In genomic region chr5:123489935-123490334, GRCm38 (mm10) we compare ENCODE assay signal across 21 mouse cellular contexts. TPM values are rescaled to one million over a fixed set of nuclear protein-coding genes. Genes with fewer than 3 reads are reported as not detected.
DNase-seq lines count a peak whose midpoint lies in the region; ATAC-seq and TF ChIP-seq lines count a peak whose summit lies in the region.
"Had no signal": no experiment of that assay in that cellular context is flagged by ENCODE, and none has a peak within 500 bp of the region (broad histone marks: within the 10 kb centered on the region; RNA-seq: fewer than 3 reads in every experiment).

No protein-coding gene starts in this region.

- H3K36me3 ChIP-seq in midbrain, embryonic 11.5 days (ENCODE audit: control insufficient read depth, insufficient read depth, low read length), result no peaks in the 10 kb centered on the region
- no peaks in the 10 kb centered on the region for H3K36me3 ChIP-seq in midbrain, postnatal 0 days (ENCODE audit: insufficient read depth, low read length)
- no peaks in the 10 kb centered on the region for H3K36me3 ChIP-seq in intestine, embryonic 15.5 days
- H3K36me3 ChIP-seq: hindbrain, embryonic 12.5 days; limb, embryonic 13.5 days had no signal

- no peaks in the 10 kb centered on the region for H3K4me1 ChIP-seq in midbrain, embryonic 11.5 days (ENCODE audit: control insufficient read depth, insufficient read depth, low read length)
- peaks cover 5% of the 10 kb centered on the region; the same call in 1 of the 2 replicates for H3K4me1 ChIP-seq in midbrain, postnatal 0 days (ENCODE audit: insufficient read depth, low read length)
- H3K4me1 ChIP-seq in intestine, embryonic 15.5 days (replicated peaks), result 0 out of 2 replicates have a peak, but pooled peaks cover 7% of the 10 kb centered on the region

- H3K9ac ChIP-seq in midbrain, embryonic 11.5 days (ENCODE audit: low read length), result no peak overlapping the region
- no peak overlapping the region for H3K9ac ChIP-seq in midbrain, postnatal 0 days (replicated peaks; ENCODE audit: low read length, poor library complexity, severe bottlenecking)
- H3K9ac ChIP-seq in intestine, embryonic 15.5 days, result no peak overlapping the region

- ATAC-seq in midbrain, embryonic 11.5 days (ENCODE audit: low FRiP score), result no peak
- no peak for ATAC-seq in midbrain, postnatal 0 days (ENCODE audit: low FRiP score)
- ATAC-seq in intestine, embryonic 15.5 days, result no peak
- ATAC-seq: forebrain, embryonic 16.5 days; intestine, postnatal 0 days had no signal

- no peak overlapping the region for H3K27ac ChIP-seq in midbrain, embryonic 11.5 days (ENCODE audit: low read depth, low read length)
- H3K27ac ChIP-seq in midbrain, postnatal 0 days (ENCODE audit: low read depth, low read length), result no peak overlapping the region
- H3K27ac ChIP-seq in layer of hippocampus, adult 2 months, result no peak overlapping the region
- H3K27ac ChIP-seq in intestine, embryonic 15.5 days, result no peak overlapping the region
- H3K27ac ChIP-seq: hindbrain, embryonic 12.5 days; limb, embryonic 13.5 days had no signal

- H3K9me3 ChIP-seq in midbrain, embryonic 11.5 days (ENCODE audit: control insufficient read depth, low read length), result no peaks in the 10 kb centered on the region
- H3K9me3 ChIP-seq in midbrain, postnatal 0 days (ENCODE audit: low read length), result no peaks in the 10 kb centered on the region
- H3K9me3 ChIP-seq in intestine, embryonic 15.5 days, result no peaks in the 10 kb centered on the region
- H3K9me3 ChIP-seq: hindbrain, embryonic 12.5 days; limb, embryonic 13.5 days had no signal

- H3K4me3 ChIP-seq in midbrain, embryonic 11.5 days (ENCODE audit: low read depth, low read length), result no peak overlapping the region
- H3K4me3 ChIP-seq in midbrain, postnatal 0 days (ENCODE audit: low read depth, low read length), result no peak overlapping the region
- no peak overlapping the region for H3K4me3 ChIP-seq in layer of hippocampus, adult 2 months
- no peak overlapping the region for H3K4me3 ChIP-seq in intestine, embryonic 15.5 days (replicated peaks)
- H3K4me3 ChIP-seq: erythroblast, embryonic 14.5 days had no signal

- DNase-seq in gastrocnemius, adult 18-20 months (ENCODE audit: low spot score), result peak; percentile 71
- DNase-seq in gastrocnemius, postnatal 10 days, result no peak
- DNase-seq in midbrain, embryonic 11.5 days (ENCODE audit: low spot score, missing footprints), result peak; percentile 83
- DNase-seq in midbrain, postnatal 0 days (ENCODE audit: low spot score), result no peak
- peak; percentile 46 to 63 for DNase-seq in heart, postnatal 10 days
- DNase-seq in skeletal muscle tissue, adult 2 months (ENCODE audit: low read depth, low spot score), result peak; percentile 58
- no peak for DNase-seq in layer of hippocampus, adult 2 months (ENCODE audit: low spot score in 2 of 2)
- DNase-seq: cerebellum, adult 18-20 months; kidney, postnatal 25 days; midbrain, embryonic 14.5 days; thymus, adult 2 months had no signal

- no peaks in the 10 kb centered on the region for H3K27me3 ChIP-seq in midbrain, embryonic 11.5 days (ENCODE audit: control insufficient read depth, insufficient read depth, low read length)
- H3K27me3 ChIP-seq in midbrain, postnatal 0 days (ENCODE audit: insufficient read depth, low read length), result no peaks in the 10 kb centered on the region
- no peaks in the 10 kb centered on the region for H3K27me3 ChIP-seq in intestine, embryonic 15.5 days (replicated peaks)
- H3K27me3 ChIP-seq: limb, embryonic 13.5 days had no signal

- no peak overlapping the region for H3K4me2 ChIP-seq in midbrain, embryonic 11.5 days
- H3K4me2 ChIP-seq in midbrain, postnatal 0 days (ENCODE audit: low read depth, low read length, poor library complexity, severe bottlenecking), result no peak overlapping the region
- no peak overlapping the region for H3K4me2 ChIP-seq in intestine, embryonic 15.5 days (replicated peaks)

- TF ChIP-seq CTCF in midbrain, postnatal 0 days (IDR thresholded peaks at IDR 0.05), result no peak
- TF ChIP-seq CTCF in layer of hippocampus, adult 2 months (conservative IDR thresholded peaks at IDR 0.05), result no peak

- intact Hi-C loops in heart, postnatal 10 days (cut with DNase I), result loop anchor here (10.0 kb wide), 1 partner anchor 395 kb away; no protein-coding TSS in a partner anchor

- 63% methylated on average over 9 of the region's 9 CpGs for WGBS in midbrain, embryonic 11.5 days
- 72% methylated on average over 9 of the region's 9 CpGs for WGBS in midbrain, postnatal 0 days
- 47% methylated on average over 9 of the region's 9 CpGs for WGBS in intestine, embryonic 15.5 days

RNA-seq across cellular contexts. Expression of gene Il31, which starts 0.6 kb away (rescaled TPM):
- not detected for total RNA-seq in gastrocnemius, adult 18-20 months (2021)
- total RNA-seq in gastrocnemius, postnatal 10 days (2021), result not detected
- polyA plus RNA-seq in midbrain, embryonic 11.5 days (2014; fragmentation: Nextera tagmentation; extraction: Ambion mirVana), result not detected in 2 replicates
- total RNA-seq in midbrain, postnatal 0 days (2014; rRNA removed), result not detected in 2 replicates
- not detected in 2 replicates for polyA plus RNA-seq in midbrain, postnatal 0 days (2015; fragmentation: Nextera tagmentation; extraction: Ambion mirVana)
- total RNA-seq in heart, postnatal 10 days (2021), result not detected
- not detected for total RNA-seq in layer of hippocampus, adult 2 months (2021)
- polyA plus RNA-seq in intestine, embryonic 15.5 days (2015; fragmentation: Nextera tagmentation; extraction: Ambion mirVana), result not detected in 2 replicates
- total RNA-seq: gastrocnemius, postnatal 4 days had no signal
- polyA plus RNA-seq: cortical plate, adult 2 months; erythroblast, embryonic 14.5 days; forebrain, embryonic 16.5 days; hindbrain, embryonic 12.5 days; intestine, postnatal 0 days; limb, embryonic 13.5 days; liver, embryonic 16.5 days; midbrain, embryonic 14.5 days; neural tube, embryonic 11.5 days; thymus, adult 2 months had no signal

RNA-seq across cellular contexts. Expression of gene Lrrc43, which starts 0.8 kb away (rescaled TPM):
- total RNA-seq in gastrocnemius, adult 18-20 months (2021), result not detected
- total RNA-seq in gastrocnemius, postnatal 10 days (2021), result not detected
- not detected in 2 replicates for polyA plus RNA-seq in midbrain, embryonic 11.5 days (2014; fragmentation: Nextera tagmentation; extraction: Ambion mirVana)
- total RNA-seq in midbrain, postnatal 0 days (2014; rRNA removed), result 0.61 and 0.77 TPM in 2 replicates
- polyA plus RNA-seq in midbrain, postnatal 0 days (2015; fragmentation: Nextera tagmentation; extraction: Ambion mirVana), result 1.2 and 1.3 TPM in 2 replicates
- not detected for total RNA-seq in heart, postnatal 10 days (2021)
- total RNA-seq in layer of hippocampus, adult 2 months (2021), result 1 to 10 TPM in 1 of 2 experiments, under 1 TPM in 1; 0.39 to 1.0 TPM
- not detected in 2 replicates for polyA plus RNA-seq in intestine, embryonic 15.5 days (2015; fragmentation: Nextera tagmentation; extraction: Ambion mirVana)
- total RNA-seq: gastrocnemius, postnatal 4 days had no signal
- polyA plus RNA-seq: erythroblast, embryonic 14.5 days; intestine, postnatal 0 days; limb, embryonic 13.5 days; liver, embryonic 16.5 days; neural tube, embryonic 11.5 days had no signal

RNA-seq across cellular contexts. Expression of gene B3gnt4, which starts 20.3 kb away (rescaled TPM):
- total RNA-seq in gastrocnemius, adult 18-20 months (2021), result under 1 TPM in 1 of 2 experiments, not detected in 1; 0.16 TPM
- not detected for total RNA-seq in gastrocnemius, postnatal 10 days (2021)
- 0.88 and 1.1 TPM in 2 replicates for polyA plus RNA-seq in midbrain, embryonic 11.5 days (2014; fragmentation: Nextera tagmentation; extraction: Ambion mirVana)
- 3.9 and 5.3 TPM in 2 replicates for total RNA-seq in midbrain, postnatal 0 days (2014; rRNA removed)
- polyA plus RNA-seq in midbrain, postnatal 0 days (2015; fragmentation: Nextera tagmentation; extraction: Ambion mirVana), result 1.3 and 1.4 TPM in 2 replicates
- not detected for total RNA-seq in heart, postnatal 10 days (2021)
- total RNA-seq in layer of hippocampus, adult 2 months (2021), result 1 to 10 TPM; 1.2 TPM
- polyA plus RNA-seq in intestine, embryonic 15.5 days (2015; fragmentation: Nextera tagmentation; extraction: Ambion mirVana), result 0.38 and 0.40 TPM in 2 replicates
- total RNA-seq: gastrocnemius, postnatal 4 days had no signal
- polyA plus RNA-seq: erythroblast, embryonic 14.5 days had no signal

RNA-seq across cellular contexts. Expression of gene Diablo, which starts 34.0 kb away (rescaled TPM):
- 10 to 100 TPM; 35.7 to 45.1 TPM for total RNA-seq in gastrocnemius, adult 18-20 months (2021)
- 10 to 100 TPM; 36.9 to 38.8 TPM for total RNA-seq in gastrocnemius, postnatal 10 days (2021)
- 167 and 169 TPM in 2 replicates for polyA plus RNA-seq in midbrain, embryonic 11.5 days (2014; fragmentation: Nextera tagmentation; extraction: Ambion mirVana)
- total RNA-seq in midbrain, postnatal 0 days (2014; rRNA removed), result 77.6 and 81.1 TPM in 2 replicates
- 87.2 and 89.5 TPM in 2 replicates for polyA plus RNA-seq in midbrain, postnatal 0 days (2015; fragmentation: Nextera tagmentation; extraction: Ambion mirVana)
- total RNA-seq in heart, postnatal 10 days (2021), result 10 to 100 TPM; 54.5 to 59.1 TPM
- 10 to 100 TPM; 33.3 to 35.4 TPM for total RNA-seq in layer of hippocampus, adult 2 months (2021)
- 98.0 and 99.7 TPM in 2 replicates for polyA plus RNA-seq in intestine, embryonic 15.5 days (2015; fragmentation: Nextera tagmentation; extraction: Ambion mirVana)

RNA-seq across cellular contexts. Expression of gene Gm49027, which starts 35.4 kb away (rescaled TPM):
- under 1 TPM in 1 of 2 experiments, not detected in 1; 0.43 TPM for total RNA-seq in gastrocnemius, adult 18-20 months (2021)
- 1 to 10 TPM in 1 of 2 experiments, not detected in 1; 1.1 TPM for total RNA-seq in gastrocnemius, postnatal 10 days (2021)
- 0.44 and 0.72 TPM in 2 replicates for polyA plus RNA-seq in midbrain, embryonic 11.5 days (2014; fragmentation: Nextera tagmentation; extraction: Ambion mirVana)
- 0.93 and 2.1 TPM in 2 replicates for total RNA-seq in midbrain, postnatal 0 days (2014; rRNA removed)
- polyA plus RNA-seq in midbrain, postnatal 0 days (2015; fragmentation: Nextera tagmentation; extraction: Ambion mirVana), result 0.18 and 0.43 TPM in 2 replicates
- total RNA-seq in heart, postnatal 10 days (2021), result not detected
- 1 to 10 TPM; 4.9 to 8.6 TPM for total RNA-seq in layer of hippocampus, adult 2 months (2021)
- 10.6 and 11.2 TPM in 2 replicates for polyA plus RNA-seq in intestine, embryonic 15.5 days (2015; fragmentation: Nextera tagmentation; extraction: Ambion mirVana)
- polyA plus RNA-seq: erythroblast, embryonic 14.5 days; limb, embryonic 13.5 days had no signal

Comparison
In these comparisons a context has a peak if more than half of its experiments do, and no peak if none do; other contexts are left out.
1. DNase-seq: peak in gastrocnemius, adult 18-20 months (single experiment), midbrain, embryonic 11.5 days (single experiment), heart, postnatal 10 days (2 of 2) and skeletal muscle tissue, adult 2 months (single experiment); none in gastrocnemius, postnatal 10 days (single experiment), midbrain, postnatal 0 days (single experiment) and layer of hippocampus, adult 2 months (0 of 2).